Mouse (Mus musculus) hindbrain, embryonic 15.5 days (tissue): ENCODE data around the gene Hist1h2ag. TPM values are rescaled to one million over a fixed set of nuclear protein-coding genes. Genes with fewer than 3 reads are reported as not detected.
"Not testable (repeated sequence)": the region's sequence is repeated elsewhere in the genome, so short reads cannot be mapped to it uniquely, and the experiment has no call there.

Source experiments
- ATAC-seq: fragments of 200-750 bp; cut with Nextera tagmentation; 2 replicates; pipeline ENCODE4 v1.8.0; 2017; ENCODE audit warnings: low read depth, moderate number of reproducible peaks, moderate TSS enrichment; ENCODE audit not compliant: low FRiP score
- H3K27ac ChIP-seq: fragments of 300-500 bp; sonication (generic); replicated peaks from 2 replicates; pipeline ENCODE4 v1.5.1; 2015; ENCODE audit warnings: mild to moderate bottlenecking, inconsistent platforms
- H3K27me3 ChIP-seq: fragments of 300-500 bp; sonication (generic); 2 replicates; pipeline ENCODE4 v1.6.1; 2015; ENCODE audit warnings: control low read depth, inconsistent platforms
- H3K36me3 ChIP-seq: fragments of 300-500 bp; sonication (generic); 2 replicates; pipeline ENCODE4 v1.6.1; 2015; ENCODE audit warnings: control low read depth, inconsistent platforms
- H3K4me1 ChIP-seq: fragments of 300-500 bp; sonication (generic); replicated peaks from 2 replicates; pipeline ENCODE4 v1.6.1; 2015; ENCODE audit warnings: control low read depth, inconsistent platforms
- H3K4me2 ChIP-seq: fragments of 300-500 bp; sonication (generic); 2 replicates; pipeline ENCODE4 v1.6.1; 2015; ENCODE audit warnings: moderate library complexity, mild to moderate bottlenecking, inconsistent platforms
- H3K4me3 ChIP-seq: fragments of 300-500 bp; sonication (generic); 2 replicates; pipeline ENCODE4 v1.5.1; 2015; ENCODE audit warnings: mild to moderate bottlenecking, inconsistent platforms
- H3K9ac ChIP-seq: fragments of 300-500 bp; sonication (generic); 2 replicates; pipeline ENCODE4 v1.6.1; 2015; ENCODE audit warnings: inconsistent platforms
- H3K9me3 ChIP-seq: fragments of 300-500 bp; sonication (generic); 2 replicates; pipeline ENCODE4 v1.6.1; 2016; ENCODE audit warnings: control low read depth, inconsistent platforms
- WGBS: fragments of 180-500 bp; shearing (Covaris S2); methylation state at CpG from one replicate; pipeline ENCODE4 v1.1.7; 2015; 5-methylcytosine and 5-hydroxymethylcytosine counted together
- polyA plus RNA-seq: library from polyadenylated mRNA; unstranded; fragments of >200 nt; fragmentation: Nextera tagmentation; extraction: Ambion mirVana; gene quantifications from 2 replicates; pipeline ENCODE4 v1.2.1, GENCODE M21; 2015

Hist1h2ag gene
- polyA plus RNA-seq, 1 experiment from 2014 or later: 6.5 TPM

GRCm38 (mm10) chr13:22035267-22036148 lies 7.2 kb downstream of the Hist1h2ag start, which contains the start of the genes Hist1h2ah and Hist1h2bk:
Hist1h2ah (minus strand) TSS chr13:22035568.
Hist1h2bk (plus strand) TSS chr13:22035870.
- H3K4me3 ChIP-seq: peak within 1 kb of the TSS; percentile 43
- H3K4me1 ChIP-seq: peaks cover 22% of the 10 kb centered on the region
- not testable (repeated sequence) for H3K27me3 ChIP-seq, H3K36me3 ChIP-seq, H3K9me3 ChIP-seq
- peak within 1 kb of the TSS; percentile 74 for H3K4me2 ChIP-seq
- H3K9ac ChIP-seq: peak within 1 kb of the TSS; percentile 33
- peak within 1 kb of the TSS; percentile 60 for H3K27ac ChIP-seq
- WGBS: under 1% methylated on average over 29 of the region's 69 CpGs
- peak; percentile 98 for ATAC-seq

DNA sequence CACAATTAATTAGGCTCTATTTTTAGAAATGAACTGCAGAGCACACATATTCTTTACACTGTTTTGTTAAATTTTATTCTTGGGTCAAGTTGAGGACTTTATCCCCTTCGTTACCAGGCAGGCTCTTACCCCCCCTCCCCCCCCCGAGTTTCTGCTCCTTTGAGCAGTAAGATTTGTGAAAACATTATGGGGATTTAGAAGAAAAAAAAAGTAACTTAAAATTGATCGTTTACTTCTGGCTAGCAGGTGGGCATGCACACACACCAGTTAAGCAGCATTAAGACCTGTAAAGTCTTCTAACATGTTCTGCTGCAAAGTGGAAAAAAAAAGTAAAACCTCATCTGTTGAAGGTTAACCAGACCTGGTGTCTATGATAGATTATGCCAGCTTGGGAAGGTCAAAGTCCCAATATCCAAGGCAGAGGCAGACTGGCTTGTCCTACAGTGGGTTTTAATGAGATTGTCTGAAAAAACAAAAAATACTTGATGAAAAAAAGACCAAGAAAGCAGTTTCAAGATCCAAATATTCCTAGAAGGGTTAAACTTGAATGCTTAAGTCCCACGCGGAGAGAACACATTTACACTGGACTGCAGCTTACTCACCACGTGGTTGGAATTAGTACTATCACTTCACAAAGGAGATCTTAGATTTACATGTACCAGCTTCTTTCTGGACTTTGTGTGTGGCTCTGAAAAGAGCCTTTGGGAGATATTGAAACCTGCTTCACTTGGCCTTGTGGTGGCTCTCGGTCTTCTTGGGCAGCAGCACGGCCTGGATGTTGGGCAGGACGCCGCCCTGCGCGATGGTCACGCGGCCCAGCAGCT lies 8.1 kb downstream of the Hist1h2ag start:
- no peaks in the 10 kb centered on the region for H3K27me3 ChIP-seq
- peaks cover 14% of the 10 kb centered on the region for H3K4me1 ChIP-seq
- WGBS: 2% methylated on average over 14 of the region's 14 CpGs
- H3K4me3 ChIP-seq: peak overlapping the region; percentile 43
- H3K27ac ChIP-seq: peak overlapping the region; percentile 53; the same call in 1 of the 2 replicates
- H3K9me3 ChIP-seq: no peaks in the 10 kb centered on the region
- no peaks in the 10 kb centered on the region for H3K36me3 ChIP-seq
- ATAC-seq: no peak
- H3K9ac ChIP-seq: peak overlapping the region; percentile 33; the same call in 1 of the 2 replicates
- H3K4me2 ChIP-seq: peak overlapping the region; percentile 74

- H3K9ac ChIP-seq: no peak overlapping the region
- 58% methylated on average over 5 of the region's 5 CpGs for WGBS
- H3K4me1 ChIP-seq: peaks cover 14% of the 10 kb centered on the region
- H3K36me3 ChIP-seq: no peaks in the 10 kb centered on the region
- H3K27me3 ChIP-seq: no peaks in the 10 kb centered on the region
- H3K27ac ChIP-seq: no peak overlapping the region
- peak overlapping the region; percentile 74 for H3K4me2 ChIP-seq
- H3K9me3 ChIP-seq: no peaks in the 10 kb centered on the region
- ATAC-seq: no peak
- no peak overlapping the region for H3K4me3 ChIP-seq
Measured at GRCm38 (mm10) chr13:22033741-22034442, 8.9 kb downstream of the Hist1h2ag start.

DNA sequence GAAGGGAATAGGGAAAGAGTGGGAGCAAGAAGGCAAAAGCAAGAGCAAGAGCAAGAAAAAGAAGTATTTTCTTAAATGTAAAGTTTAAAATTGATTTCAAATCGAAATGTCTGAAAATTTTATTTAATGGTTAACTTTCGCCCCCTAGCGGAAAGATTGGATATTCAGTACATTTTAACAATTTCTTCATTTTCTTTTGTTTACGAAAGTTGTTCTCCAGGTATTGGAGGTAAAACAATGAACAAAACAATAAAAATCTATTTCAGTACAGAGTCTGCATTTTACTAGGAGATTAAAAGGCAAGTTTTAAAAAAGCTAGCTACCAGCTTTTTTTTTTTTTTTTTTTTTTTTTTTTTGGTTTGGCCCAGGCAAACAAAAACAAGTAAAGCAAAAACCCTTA lies 12.3 kb downstream of the Hist1h2ag start:
- H3K27ac ChIP-seq: no peak overlapping the region
- no peak overlapping the region for H3K9ac ChIP-seq
- 13% methylated on average over 4 of the region's 4 CpGs for WGBS
- H3K9me3 ChIP-seq: no peaks in the 10 kb centered on the region
- H3K4me1 ChIP-seq: peaks cover 11% of the 10 kb centered on the region
- no peaks in the 10 kb centered on the region for H3K27me3 ChIP-seq
- no peak for ATAC-seq
- no peaks in the 10 kb centered on the region for H3K36me3 ChIP-seq
- no peak overlapping the region for H3K4me2 ChIP-seq
- H3K4me3 ChIP-seq: no peak overlapping the region

- H3K27ac ChIP-seq: no peak overlapping the region
- H3K4me2 ChIP-seq: no peak overlapping the region
- H3K4me1 ChIP-seq: peaks cover 10% of the 10 kb centered on the region
- H3K27me3 ChIP-seq: no peaks in the 10 kb centered on the region; the same call in 1 of the 2 replicates
- no peak overlapping the region for H3K9ac ChIP-seq
- H3K36me3 ChIP-seq: no peaks in the 10 kb centered on the region
- H3K9me3 ChIP-seq: no peaks in the 10 kb centered on the region
- ATAC-seq: no peak
- H3K4me3 ChIP-seq: no peak overlapping the region
- 29% methylated on average over 8 of the region's 8 CpGs for WGBS
Measured at GRCm38 (mm10) chr13:22029928-22030327, 12.8 kb downstream of the Hist1h2ag start.

GRCm38 (mm10) chr13:22028673-22029460 lies 13.9 kb downstream of the Hist1h2ag start:
- peak overlapping the region; percentile 51 for H3K9ac ChIP-seq
- H3K4me3 ChIP-seq: peak overlapping the region; percentile 52
- ATAC-seq: peak; percentile 82
- H3K36me3 ChIP-seq: no peaks in the 10 kb centered on the region
- no peaks in the 10 kb centered on the region for H3K9me3 ChIP-seq
- WGBS: under 1% methylated on average over 40 of the region's 40 CpGs
- peaks cover 1% of the 10 kb centered on the region; the same call in 1 of the 2 replicates for H3K27me3 ChIP-seq
- peaks cover 5% of the 10 kb centered on the region; the same call in 1 of the 2 replicates for H3K4me1 ChIP-seq
- H3K4me2 ChIP-seq: peak overlapping the region; percentile 62
- peak overlapping the region; percentile 68 for H3K27ac ChIP-seq

- Histone ChIP-seq H3K9ac (peak overlapping the region; percentile 35), H3K4me1 (peaks cover 12% of the 10 kb centered on the region; the same call in 1 of the 2 replicates), H3K4me3 (peak overlapping the region; percentile 46), H3K9me3 (no peaks in the 10 kb centered on the region), H3K27ac (peak overlapping the region; percentile 47), H3K27me3 (peaks cover 20% of the 10 kb centered on the region), H3K4me2 (peak overlapping the region; percentile 66), H3K36me3 (no peaks in the 10 kb centered on the region)
- 1% methylated on average over 35 of the region's 35 CpGs for WGBS
- peak; percentile 52; the same call in 1 of the 2 replicates for ATAC-seq
Measured at GRCm38 (mm10) chr13:22026058-22027031, 16.4 kb downstream of the Hist1h2ag start.

DNA sequence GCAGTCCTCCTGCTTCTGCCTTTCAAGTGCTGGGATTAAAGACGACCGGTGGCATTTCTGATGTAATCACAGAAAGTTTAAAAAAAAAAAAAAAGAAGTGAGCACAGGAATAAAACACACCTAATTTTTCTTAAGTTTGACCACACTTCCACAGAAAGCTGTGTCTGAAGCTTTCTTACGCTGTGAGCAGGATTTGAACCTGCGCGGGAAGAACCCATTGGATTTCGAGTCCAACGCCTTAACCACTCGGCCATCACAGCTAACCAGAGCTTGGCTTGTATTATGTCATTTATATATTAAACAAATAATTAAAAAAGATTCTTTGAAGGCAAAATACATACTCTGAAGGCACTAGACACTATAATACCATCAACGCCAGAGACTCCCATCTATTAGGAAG lies 20.5 kb downstream of the Hist1h2ag start:
- Histone ChIP-seq H3K4me2 (peak overlapping the region; percentile 58), H3K9ac (no peak overlapping the region), H3K27ac (no peak overlapping the region), H3K9me3 (no peaks in the 10 kb centered on the region), H3K4me3 (peak overlapping the region; percentile 38), H3K4me1 (peaks cover 21% of the 10 kb centered on the region), H3K36me3 (no peaks in the 10 kb centered on the region), H3K27me3 (peaks cover 58% of the 10 kb centered on the region)
- no peak for ATAC-seq
- under 1% methylated on average over 9 of the region's 9 CpGs for WGBS

DNA sequence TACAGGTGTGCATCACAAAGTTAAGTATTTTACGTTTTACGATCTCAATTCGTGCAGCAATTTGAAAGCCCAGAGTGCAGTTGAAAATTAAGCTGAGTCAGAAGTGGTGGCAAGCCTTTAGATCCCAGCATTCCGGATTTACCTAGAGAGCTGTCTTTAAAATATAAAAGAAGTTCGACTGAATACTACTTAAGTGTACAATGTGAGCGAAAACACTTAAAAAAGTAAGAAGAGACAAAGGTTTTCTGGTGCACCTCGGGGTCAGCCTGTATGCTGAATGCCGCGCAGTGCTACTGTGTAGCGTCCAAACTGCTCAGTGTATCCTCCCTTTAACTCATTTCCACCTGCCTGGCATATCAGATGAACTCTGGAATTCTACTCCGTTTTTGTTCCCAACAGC lies 21.2 kb downstream of the Hist1h2ag start:
- no peak for ATAC-seq
- peak overlapping the region; percentile 58 for H3K4me2 ChIP-seq
- peak overlapping the region; percentile 38 for H3K4me3 ChIP-seq
- H3K27me3 ChIP-seq: peaks cover 63% of the 10 kb centered on the region
- no peaks in the 10 kb centered on the region for H3K36me3 ChIP-seq
- peaks cover 19% of the 10 kb centered on the region for H3K4me1 ChIP-seq
- no peaks in the 10 kb centered on the region for H3K9me3 ChIP-seq
- under 1% methylated on average over 11 of the region's 11 CpGs for WGBS
- H3K27ac ChIP-seq: no peak overlapping the region
- H3K9ac ChIP-seq: no peak overlapping the region

DNA sequence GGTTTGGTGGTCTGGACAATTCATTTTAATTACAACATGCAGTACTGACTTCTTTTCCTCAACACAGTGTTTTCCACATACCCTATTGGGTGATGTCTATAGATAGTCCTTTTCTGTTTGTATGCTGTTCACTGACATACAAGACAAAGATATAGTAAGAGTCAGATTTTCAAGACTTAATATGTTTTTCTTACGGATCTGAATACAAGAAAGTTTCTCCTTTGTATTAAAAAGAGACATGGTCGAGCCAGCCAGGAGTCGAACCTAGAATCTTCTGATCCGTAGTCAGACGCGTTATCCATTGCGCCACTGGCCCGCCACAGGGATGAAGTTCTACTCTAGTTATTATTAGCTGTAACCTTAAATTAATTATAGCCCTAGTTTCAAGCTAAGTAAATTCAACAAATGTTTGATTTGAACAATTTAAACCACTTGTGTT lies 21.8 kb downstream of the Hist1h2ag start:
- Histone ChIP-seq H3K9ac (no peak overlapping the region), H3K27me3 (peaks cover 70% of the 10 kb centered on the region)
- ATAC-seq: peak; percentile 47; the same call in 1 of the 2 replicates

More for the DNA sequence above, 21.8 kb downstream of the Hist1h2ag start:
- Histone ChIP-seq H3K36me3 (no peaks in the 10 kb centered on the region), H3K4me1 (peaks cover 19% of the 10 kb centered on the region), H3K9me3 (no peaks in the 10 kb centered on the region), H3K4me3 (peak overlapping the region; percentile 38), H3K27ac (no peak overlapping the region), H3K4me2 (peak overlapping the region; percentile 58)
- WGBS: under 1% methylated on average over 8 of the region's 8 CpGs
